Mouse (Mus musculus): ENCODE data around the gene Mpl. TPM values are rescaled to one million over a fixed set of nuclear protein-coding genes. Genes with fewer than 3 reads are reported as not detected.

The Mpl gene
- total RNA-seq, 2 experiments from 2014 or later, result 0.47 to 2.3 TPM

- peak; percentile 58 for ATAC-seq (replicated peaks; ENCODE audit: low FRiP score, low TSS enrichment, poor library complexity, severe bottlenecking)
These were observed 28.6 kb downstream of the Mpl start for GRCm38 (mm10) chr4:118428531-118429214.

GRCm38 (mm10) chr4:118427768-118428451, 29.4 kb downstream of the Mpl start, which contains the start of gene Elovl1:
Gene Elovl1 (plus strand): TSS chr4:118428093.
- ATAC-seq (replicated peaks; ENCODE audit: low FRiP score, low TSS enrichment, poor library complexity, severe bottlenecking), result peak; percentile 80

DNA sequence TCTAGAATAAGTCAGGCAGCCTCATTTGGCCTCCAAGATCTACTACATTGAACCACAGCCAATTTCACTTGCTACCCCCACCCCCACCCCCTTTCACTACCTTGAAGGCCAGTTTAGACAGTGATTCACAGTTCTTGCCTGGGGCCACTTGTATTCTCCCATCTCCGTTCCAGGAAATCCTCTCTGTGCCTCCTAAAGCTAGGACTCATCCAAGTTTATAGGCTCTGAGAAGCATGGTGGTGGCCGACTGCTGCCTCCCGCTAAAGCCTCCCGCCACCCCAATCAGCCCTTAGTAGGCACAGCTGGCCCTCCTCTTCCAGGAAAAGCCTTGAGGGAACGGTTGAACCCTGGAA, 29.9 kb downstream of the Mpl start:
- peak; percentile 2; the same call in 1 of the 2 replicates for ATAC-seq (replicated peaks; ENCODE audit: low FRiP score, low TSS enrichment, poor library complexity, severe bottlenecking)

DNA sequence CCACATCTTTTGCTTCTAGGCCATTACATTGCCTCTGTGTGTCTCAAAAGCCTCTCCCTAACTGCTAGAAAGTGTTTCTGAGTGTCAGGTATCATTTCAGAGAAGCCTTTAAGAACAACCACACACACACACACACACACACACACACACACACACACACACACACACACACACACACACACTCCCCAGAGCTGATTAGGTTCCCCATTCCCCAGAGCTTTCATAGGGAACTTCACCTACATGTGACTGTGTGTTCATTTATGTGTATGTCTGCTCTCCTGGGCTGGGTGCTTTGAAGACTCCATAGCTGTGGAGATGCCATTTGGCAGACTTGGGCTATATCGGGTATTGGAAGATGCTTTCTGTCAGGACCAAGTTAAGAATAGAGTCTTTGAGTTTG, 31.9 kb downstream of the Mpl start:
- ATAC-seq (replicated peaks; ENCODE audit: low FRiP score, low TSS enrichment, poor library complexity, severe bottlenecking), result no peak

DNA sequence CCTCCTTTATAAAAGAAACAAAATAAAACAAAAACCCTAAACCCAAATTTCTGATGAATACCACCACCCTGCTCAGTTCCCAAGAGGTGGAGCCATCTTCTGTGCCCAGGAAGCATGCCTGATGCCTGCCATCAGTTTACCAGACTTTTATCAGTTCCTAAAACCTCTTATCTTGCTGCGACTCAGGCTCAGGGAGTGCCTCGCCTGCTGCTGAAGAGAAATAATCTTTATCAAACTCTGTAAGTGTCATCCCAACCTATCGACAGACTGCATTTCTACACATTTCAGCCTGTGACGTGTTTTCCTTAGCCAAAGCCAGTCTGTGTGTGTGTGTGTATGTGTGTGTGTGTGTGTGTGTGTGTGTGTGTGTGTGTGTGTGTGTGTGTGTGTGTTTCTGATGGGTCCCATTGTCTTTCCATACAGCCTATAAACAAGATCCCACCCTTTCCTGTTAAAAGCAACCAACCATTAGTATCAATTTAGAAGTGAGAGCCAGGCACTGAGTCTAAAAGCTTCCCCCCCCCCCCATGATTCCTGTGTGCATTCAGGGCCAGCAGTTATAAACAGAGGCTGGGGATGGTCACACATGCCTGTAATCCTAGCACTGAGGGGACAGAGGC, 32.7 kb downstream of the Mpl start:
- peak; percentile 51 for ATAC-seq (replicated peaks; ENCODE audit: low FRiP score, low TSS enrichment, poor library complexity, severe bottlenecking)

- no peak for ATAC-seq (replicated peaks; ENCODE audit: low FRiP score, low TSS enrichment, poor library complexity, severe bottlenecking)
These were observed 35.9 kb downstream of the Mpl start for GRCm38 (mm10) chr4:118421384-118421783.

DNA sequence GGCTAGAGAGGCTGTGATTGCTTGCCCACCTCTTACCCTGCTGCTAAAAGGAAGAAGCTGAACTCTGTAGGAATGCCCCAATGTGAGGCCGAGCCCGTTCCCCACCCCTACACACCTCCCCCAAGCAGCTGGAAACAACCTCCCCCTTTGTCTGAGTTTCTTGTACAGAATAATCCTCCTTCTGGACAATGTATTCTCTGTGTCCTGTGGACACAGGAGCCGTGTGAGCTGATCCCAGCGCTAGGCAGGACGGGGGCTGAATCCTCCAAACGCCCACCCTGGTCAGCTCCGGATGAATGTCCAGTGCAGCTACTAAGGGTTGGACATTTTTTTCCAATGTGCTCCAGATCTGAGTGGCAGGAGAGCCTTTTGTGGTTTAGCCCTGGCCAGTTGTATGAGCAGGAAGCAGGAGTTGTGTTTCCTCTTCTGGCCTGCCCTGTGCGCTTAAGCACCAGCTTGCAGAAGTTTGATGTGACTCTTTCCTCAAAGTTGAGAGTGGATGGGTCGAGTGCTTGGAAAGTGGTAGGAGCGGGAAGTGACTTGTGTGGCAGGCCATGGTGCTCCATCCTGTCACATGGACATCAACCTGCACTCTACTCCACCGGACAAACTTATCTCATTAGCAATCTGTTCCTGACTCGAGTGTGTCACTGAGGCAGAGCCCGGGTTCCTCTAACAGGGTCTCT, 40.1 kb downstream of the Mpl start:
- no peak for ATAC-seq (replicated peaks; ENCODE audit: low FRiP score, low TSS enrichment, poor library complexity, severe bottlenecking)

DNA sequence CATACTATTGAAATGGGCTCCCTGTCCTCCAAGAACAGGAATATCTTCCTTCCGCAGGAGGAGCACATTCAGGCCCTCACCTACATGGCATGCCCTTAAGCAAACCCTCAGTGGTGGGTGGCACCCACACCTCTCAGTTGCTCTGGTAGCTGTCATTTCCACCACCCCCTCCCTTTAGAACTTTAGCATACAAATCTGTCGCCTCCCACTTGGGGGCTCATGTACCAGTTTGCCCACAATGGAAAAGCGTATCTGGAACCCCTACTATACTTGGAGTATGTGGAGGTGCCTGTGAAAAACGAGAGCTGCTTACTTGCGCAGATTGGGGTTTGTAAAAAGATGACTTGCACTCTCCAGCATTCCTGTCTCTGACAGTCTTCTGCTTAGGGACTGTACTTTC, 41.0 kb downstream of the Mpl start:
- ATAC-seq (replicated peaks; ENCODE audit: low FRiP score, low TSS enrichment, poor library complexity, severe bottlenecking), result no peak

GRCm38 (mm10) chr4:118415779-118416178, 41.5 kb downstream of the Mpl start:
- ATAC-seq (replicated peaks; ENCODE audit: low FRiP score, low TSS enrichment, poor library complexity, severe bottlenecking), result no peak

DNA sequence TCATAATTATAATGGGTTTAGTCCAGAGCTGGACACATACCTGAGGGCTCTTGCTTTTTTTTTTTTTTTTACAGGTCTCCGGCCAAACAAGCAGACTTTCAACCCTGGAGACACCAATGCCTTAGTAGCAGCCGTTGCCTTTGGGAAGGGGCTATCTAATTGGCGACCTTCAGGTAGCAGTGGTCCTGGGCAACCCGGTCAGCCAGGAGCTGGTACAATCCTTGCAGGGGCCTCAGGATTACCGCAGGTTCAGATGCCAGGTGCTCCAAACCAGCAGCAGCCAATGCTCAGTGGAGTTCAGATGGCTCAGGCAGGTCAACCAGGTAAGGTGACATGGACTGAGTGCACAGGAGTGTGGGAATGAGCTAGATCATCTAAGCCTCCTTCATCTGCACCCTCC, 43.8 kb downstream of the Mpl start:
- ATAC-seq (replicated peaks; ENCODE audit: low FRiP score, low TSS enrichment, poor library complexity, severe bottlenecking), result no peak

DNA sequence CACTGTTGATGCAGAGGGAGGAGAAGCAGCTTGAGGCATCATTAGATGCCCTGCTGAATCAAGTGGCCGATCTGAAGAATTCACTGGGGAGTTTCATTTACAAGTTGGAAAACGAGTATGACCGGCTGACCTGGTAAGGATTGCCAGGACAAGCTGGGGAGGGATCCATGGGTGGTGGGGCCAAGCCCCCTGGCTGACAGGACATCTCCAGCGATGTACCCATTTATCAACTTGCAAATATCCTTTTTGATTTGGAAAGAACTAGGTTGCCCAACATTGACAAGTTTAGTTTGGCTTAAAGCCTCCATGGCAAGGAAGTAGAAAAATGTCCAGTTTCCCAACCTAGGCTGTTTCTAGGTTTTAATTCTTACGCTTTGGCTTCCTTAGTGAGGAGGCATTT, 46.4 kb downstream of the Mpl start:
- no peak for ATAC-seq (replicated peaks; ENCODE audit: low FRiP score, low TSS enrichment, poor library complexity, severe bottlenecking)

- ATAC-seq (replicated peaks; ENCODE audit: low FRiP score, low TSS enrichment, poor library complexity, severe bottlenecking), result peak; percentile 98
These were observed 48.0 kb downstream of the Mpl start, which contains the start of the genes Szt2 and Med8 for GRCm38 (mm10) chr4:118409142-118409900. Gene Szt2 (minus strand): TSS chr4:118409273. Gene Med8 (plus strand): TSS chr4:118409337.

- ATAC-seq (replicated peaks; ENCODE audit: low FRiP score, low TSS enrichment, poor library complexity, severe bottlenecking), result no peak
These were observed 54.6 kb downstream of the Mpl start for GRCm38 (mm10) chr4:118402701-118403100.

- ATAC-seq (replicated peaks; ENCODE audit: low FRiP score, low TSS enrichment, poor library complexity, severe bottlenecking), result peak; percentile 78
These were observed 55.4 kb downstream of the Mpl start for GRCm38 (mm10) chr4:118401918-118402317.

GRCm38 (mm10) chr4:118401421-118401820, 55.9 kb downstream of the Mpl start:
- ATAC-seq (replicated peaks; ENCODE audit: low FRiP score, low TSS enrichment, poor library complexity, severe bottlenecking), result no peak

- no peak for ATAC-seq (replicated peaks; ENCODE audit: low FRiP score, low TSS enrichment, poor library complexity, severe bottlenecking)
These were observed 58.9 kb downstream of the Mpl start for GRCm38 (mm10) chr4:118398400-118398799.

DNA sequence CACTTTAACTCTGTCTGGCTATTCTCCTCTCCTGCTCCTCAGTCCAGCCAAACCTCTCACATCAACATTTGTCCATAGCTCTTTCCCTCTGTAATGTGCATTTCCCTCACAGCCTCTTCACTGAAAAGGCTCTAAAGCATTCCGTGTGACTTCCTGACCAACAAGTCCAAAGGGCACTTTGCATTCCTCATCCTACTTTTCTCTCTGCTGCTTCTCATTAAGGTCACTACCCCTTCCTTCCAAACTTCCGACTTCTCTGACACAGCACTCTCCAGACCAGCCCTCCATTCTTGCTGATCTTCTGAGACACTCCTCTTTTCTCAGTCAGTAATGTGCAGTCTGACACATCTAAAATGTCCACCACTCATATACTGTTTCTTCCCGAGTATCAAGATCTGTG, 60.9 kb downstream of the Mpl start:
- no peak for ATAC-seq (replicated peaks; ENCODE audit: low FRiP score, low TSS enrichment, poor library complexity, severe bottlenecking)

DNA sequence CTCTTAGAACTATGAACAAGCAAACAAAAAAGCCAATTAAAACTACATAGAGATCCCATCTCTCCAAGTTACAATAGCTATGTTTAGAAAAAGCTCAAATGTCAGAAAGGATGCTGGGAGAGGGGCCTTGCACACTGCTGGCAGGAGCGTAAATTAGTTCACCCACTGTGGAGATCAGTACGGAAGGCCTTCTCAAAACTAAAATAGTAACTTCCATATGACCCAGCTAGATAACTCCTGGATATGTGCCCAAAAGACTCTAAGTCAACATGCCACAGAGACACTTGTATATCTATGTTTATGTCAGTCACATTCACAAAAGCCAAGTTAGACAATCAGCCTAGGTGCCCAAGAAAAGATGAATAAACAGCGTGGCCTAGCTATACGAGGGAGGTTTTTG, 62.0 kb downstream of the Mpl start:
- peak; percentile 82 for ATAC-seq (replicated peaks; ENCODE audit: low FRiP score, low TSS enrichment, poor library complexity, severe bottlenecking)

DNA sequence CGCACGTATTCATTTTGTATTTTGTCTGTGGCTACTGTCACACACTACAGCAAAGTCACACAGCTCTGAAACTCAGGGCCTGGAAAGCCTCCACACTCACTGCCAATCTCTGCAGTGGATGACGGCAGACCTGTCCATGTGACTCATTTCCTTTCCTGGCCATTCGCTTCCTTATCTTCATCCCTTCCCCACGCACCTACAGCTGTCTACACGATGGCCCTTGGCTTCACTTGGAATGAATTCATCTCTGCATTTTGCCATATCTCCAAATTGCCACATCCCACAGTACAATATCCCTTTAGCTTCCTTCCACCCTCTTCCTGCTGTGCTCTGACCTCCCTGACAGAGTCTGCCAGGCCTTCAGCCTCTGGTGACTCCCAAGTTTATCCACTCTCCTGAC, 62.8 kb downstream of the Mpl start:
- no peak for ATAC-seq (replicated peaks; ENCODE audit: low FRiP score, low TSS enrichment, poor library complexity, severe bottlenecking)
